Mouse (Mus musculus) stomach, embryonic 14.5 days (tissue): Measurements from ENCODE around the gene Commd4. TPM values are rescaled to one million over a fixed set of nuclear protein-coding genes. Genes with fewer than 3 reads are reported as not detected.
A peak's percentile ranks its signal among the peaks of the same experiment; 100 is the strongest.

ENCODE experiments used
- ATAC-seq: fragments of 200-750 bp; cut with Nextera tagmentation; 2 replicates; pipeline ENCODE4 v1.8.0; 2017; ENCODE audit warnings: low read depth, moderate TSS enrichment; ENCODE audit not compliant: insufficient number of reproducible peaks, insufficient read depth, low FRiP score
- H3K27ac ChIP-seq: fragments of 300-500 bp; sonication (generic); 2 replicates; pipeline ENCODE4 v1.5.1; 2014; ENCODE audit warnings: mild to moderate bottlenecking, low read length, moderate library complexity, mixed read lengths
- H3K27me3 ChIP-seq: fragments of 300-500 bp; sonication (generic); 2 replicates; pipeline ENCODE4 v1.6.1; 2014; ENCODE audit warnings: low read length, control low read depth, mixed read lengths; ENCODE audit not compliant: control insufficient read depth, insufficient read depth
- H3K36me3 ChIP-seq: fragments of 300-500 bp; sonication (generic); 2 replicates; pipeline ENCODE4 v1.6.1; 2014; ENCODE audit warnings: mild to moderate bottlenecking, control low read depth, low read length, moderate library complexity, mixed read lengths; ENCODE audit not compliant: control insufficient read depth, insufficient read depth
- H3K4me1 ChIP-seq: fragments of 300-500 bp; sonication (generic); 2 replicates; pipeline ENCODE4 v1.6.1; 2014; ENCODE audit warnings: low read length, control low read depth, mixed read lengths; ENCODE audit not compliant: control insufficient read depth, insufficient read depth
- H3K4me2 ChIP-seq: fragments of 300-500 bp; sonication (generic); replicated peaks from 2 replicates; pipeline ENCODE4 v1.6.1; 2014; ENCODE audit warnings: low read depth, low read length, control low read depth
- H3K4me3 ChIP-seq: fragments of 300-500 bp; sonication (generic); 2 replicates; pipeline ENCODE4 v1.5.1; 2014; ENCODE audit warnings: low read depth, low read length, control low read depth
- H3K9ac ChIP-seq: fragments of 300-500 bp; sonication (generic); replicated peaks from 2 replicates; pipeline ENCODE4 v1.6.1; 2014; ENCODE audit warnings: low read depth, mild to moderate bottlenecking, control low read depth, low read length, moderate library complexity, mixed read lengths
- H3K9me3 ChIP-seq: fragments of 300-500 bp; sonication (generic); 2 replicates; pipeline ENCODE4 v1.6.1; 2016; ENCODE audit warnings: low read depth, low read length, control low read depth; ENCODE audit not compliant: control insufficient read depth
- WGBS: fragments of 180-500 bp; shearing (Covaris S2); extraction: QIAGEN DNeasy Blood & Tissue Kit; methylation state at CpG from one replicate; pipeline ENCODE4 v1.1.7; 2014; 5-methylcytosine and 5-hydroxymethylcytosine counted together
- polyA plus RNA-seq: library from polyadenylated mRNA; unstranded; fragments of >200 nt; fragmentation: Nextera tagmentation; extraction: Ambion mirVana; gene quantifications from 2 replicates; pipeline ENCODE4 v1.2.1, GENCODE M21; 2014

Gene Commd4
- polyA plus RNA-seq, 1 experiment from 2014 or later, result 94.8 TPM

DNA sequence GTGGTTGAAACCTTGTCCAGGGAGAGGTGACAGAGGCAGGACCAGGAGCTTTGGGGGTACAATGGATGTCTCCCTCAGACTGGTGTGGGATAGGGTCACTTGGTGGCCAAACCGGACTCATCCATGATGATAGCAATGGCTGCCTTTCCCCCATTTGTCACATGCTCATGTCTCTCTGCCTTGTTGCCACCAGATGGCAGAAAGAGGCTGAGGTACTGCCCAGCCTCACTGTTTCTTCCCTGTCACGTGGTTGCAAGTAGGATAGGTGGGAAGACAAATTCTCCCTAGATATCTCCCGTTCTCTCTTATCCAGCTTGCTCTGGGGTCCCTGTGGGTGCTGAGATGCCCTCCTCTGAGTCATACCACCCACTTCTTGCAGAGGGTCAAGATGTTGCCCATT lies 4.4 kb upstream of the Commd4 start:
- H3K9ac ChIP-seq, result no peak overlapping the region
- no peak overlapping the region for H3K27ac ChIP-seq
- H3K4me3 ChIP-seq, result no peak overlapping the region
- H3K9me3 ChIP-seq, result no peaks in the 10 kb centered on the region
- H3K36me3 ChIP-seq, result no peaks in the 10 kb centered on the region
- peaks cover 3% of the 10 kb centered on the region; the same call in 1 of the 2 replicates for H3K4me1 ChIP-seq
- WGBS, result 19% methylated on average over 3 of the region's 3 CpGs
- H3K4me2 ChIP-seq, result no peak overlapping the region
- no peak for ATAC-seq
- no peaks in the 10 kb centered on the region for H3K27me3 ChIP-seq

DNA sequence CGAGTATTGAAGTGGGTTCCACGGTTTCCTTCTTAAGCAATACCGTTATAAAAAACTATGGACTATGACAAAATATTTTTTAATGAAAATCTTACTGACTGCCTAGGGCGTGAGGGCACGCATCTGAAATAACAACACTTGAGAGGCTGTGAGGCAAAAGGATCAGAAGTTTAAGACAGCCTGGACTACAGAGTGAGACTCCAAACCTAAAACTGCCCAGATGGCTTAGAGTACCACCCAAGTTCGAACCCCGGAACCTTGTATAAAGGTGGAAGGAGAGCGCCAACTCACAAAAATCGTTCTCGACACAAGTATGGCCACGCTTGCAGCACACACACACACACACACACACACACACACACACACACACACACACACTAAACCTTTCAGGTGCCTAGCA lies 375 bp upstream of the Commd4 start:
- WGBS, result 36% methylated on average over 11 of the region's 11 CpGs
- H3K27ac ChIP-seq, result no peak overlapping the region
- H3K36me3 ChIP-seq, result no peaks in the 10 kb centered on the region
- H3K4me3 ChIP-seq, result peak overlapping the region; percentile 71
- H3K4me2 ChIP-seq, result peak overlapping the region; percentile 93
- no peaks in the 10 kb centered on the region for H3K9me3 ChIP-seq
- ATAC-seq, result peak; percentile 16; the same call in 1 of the 2 replicates
- H3K9ac ChIP-seq, result no peak overlapping the region
- no peaks in the 10 kb centered on the region for H3K27me3 ChIP-seq
- H3K4me1 ChIP-seq, result peaks cover 6% of the 10 kb centered on the region; the same call in 1 of the 2 replicates

DNA sequence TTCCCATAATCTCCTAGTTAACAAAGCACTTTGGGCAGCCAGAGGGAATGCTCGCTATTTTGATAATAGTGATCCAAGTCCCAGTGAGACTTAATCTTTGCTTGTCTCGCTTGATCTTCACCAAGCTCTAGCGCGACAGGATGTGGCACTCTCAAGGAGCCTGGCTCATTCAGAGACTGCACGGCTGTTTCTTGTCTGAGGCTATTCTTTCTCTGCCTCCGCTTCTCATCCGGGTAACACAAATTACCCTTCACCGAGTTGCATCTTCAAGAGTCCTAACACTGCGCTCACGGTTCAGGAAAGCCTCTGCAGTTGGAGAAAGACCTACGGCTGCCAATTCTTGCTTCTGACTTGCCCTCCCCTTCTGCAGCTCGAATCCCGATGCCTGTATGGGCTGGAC lies 632 bp downstream of the Commd4 start:
- Histone ChIP-seq H3K36me3 (no peaks in the 10 kb centered on the region), H3K27ac (no peak overlapping the region), H3K4me1 (peaks cover 6% of the 10 kb centered on the region; the same call in 1 of the 2 replicates), H3K9ac (peak overlapping the region; percentile 23; the same call in 1 of the 2 replicates), H3K4me3 (peak overlapping the region; percentile 71), H3K9me3 (no peaks in the 10 kb centered on the region), H3K4me2 (peak overlapping the region; percentile 93), H3K27me3 (no peaks in the 10 kb centered on the region)
- WGBS, result 43% methylated on average over 13 of the region's 13 CpGs
- no peak for ATAC-seq

DNA sequence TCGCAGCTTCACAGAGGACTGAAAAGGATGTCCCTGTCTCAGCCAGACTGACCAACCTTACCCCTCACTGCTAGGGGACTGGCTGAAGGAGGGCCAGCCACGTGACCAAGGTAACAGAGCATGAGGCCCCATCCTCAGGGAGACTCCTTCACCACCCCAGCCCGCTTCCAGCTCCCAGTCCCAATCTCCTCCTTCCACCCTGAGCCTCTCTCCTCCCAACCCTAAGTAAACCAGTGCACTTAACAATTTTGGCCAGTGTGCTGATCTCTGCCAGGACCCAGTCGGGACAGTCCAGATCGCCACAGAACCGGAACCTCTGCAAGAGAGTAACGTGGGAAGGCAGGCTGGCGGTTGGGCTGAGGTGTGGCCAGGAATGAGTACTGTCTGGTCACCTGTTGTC lies 1.3 kb downstream of the Commd4 start:
- H3K27ac ChIP-seq, result no peak overlapping the region
- H3K9me3 ChIP-seq, result no peaks in the 10 kb centered on the region
- no peak overlapping the region for H3K9ac ChIP-seq
- H3K36me3 ChIP-seq, result no peaks in the 10 kb centered on the region
- peaks cover 6% of the 10 kb centered on the region; the same call in 1 of the 2 replicates for H3K4me1 ChIP-seq
- no peak overlapping the region for H3K4me3 ChIP-seq
- H3K27me3 ChIP-seq, result no peaks in the 10 kb centered on the region
- no peak for ATAC-seq
- peak overlapping the region; percentile 93; the same call in 1 of the 2 replicates for H3K4me2 ChIP-seq
- WGBS, result 83% methylated on average over 8 of the region's 8 CpGs

DNA sequence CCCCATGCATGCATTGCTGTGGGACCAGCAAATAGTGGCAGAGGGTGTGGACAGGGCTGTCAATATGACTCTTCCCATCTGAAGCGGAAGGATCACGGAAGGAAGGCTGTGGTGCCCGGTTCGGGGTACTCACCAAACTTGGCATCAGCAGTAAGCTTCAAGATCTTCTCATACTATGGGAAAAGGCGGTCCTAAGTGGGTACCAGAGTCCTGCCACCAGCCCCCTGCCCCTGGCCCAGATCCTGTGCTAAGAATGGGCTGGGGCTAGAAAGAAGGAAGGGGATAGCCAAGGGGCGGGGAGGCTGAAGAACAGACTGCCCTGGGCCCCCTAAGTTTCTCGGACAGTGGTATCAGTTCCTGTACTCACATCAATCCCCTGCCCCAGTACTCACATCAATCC lies 1.7 kb downstream of the Commd4 start:
- ATAC-seq, result no peak
- Histone ChIP-seq H3K4me3 (no peak overlapping the region), H3K27me3 (no peaks in the 10 kb centered on the region), H3K9ac (no peak overlapping the region), H3K4me1 (peaks cover 6% of the 10 kb centered on the region; the same call in 1 of the 2 replicates), H3K4me2 (no peak overlapping the region), H3K27ac (no peak overlapping the region), H3K9me3 (no peaks in the 10 kb centered on the region), H3K36me3 (no peaks in the 10 kb centered on the region)
- 95% methylated on average over 7 of the region's 7 CpGs for WGBS

DNA sequence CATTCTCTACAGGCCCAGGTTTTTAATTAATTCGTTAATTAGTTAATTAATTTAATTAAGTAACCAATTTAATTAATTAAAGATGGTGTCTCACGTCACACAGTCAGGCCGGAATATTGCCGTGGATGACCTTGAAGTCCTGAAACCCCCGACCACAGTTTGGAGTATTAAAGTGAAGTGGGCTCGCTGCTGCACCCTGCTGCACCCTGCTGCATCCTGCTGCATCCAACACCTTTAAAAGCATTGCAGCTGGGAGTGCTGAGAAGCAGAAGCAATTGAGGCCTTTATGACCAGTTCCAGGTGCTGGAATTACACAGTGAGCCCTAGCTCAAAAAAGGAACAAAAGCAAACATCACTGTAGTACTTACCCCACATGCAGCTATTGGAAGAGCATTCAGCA lies 5.8 kb downstream of the Commd4 start:
- H3K27me3 ChIP-seq, result no peaks in the 10 kb centered on the region
- no peak overlapping the region for H3K4me3 ChIP-seq
- no peaks in the 10 kb centered on the region for H3K36me3 ChIP-seq
- no peak for ATAC-seq
- no peak overlapping the region for H3K27ac ChIP-seq
- H3K9ac ChIP-seq, result no peak overlapping the region
- peaks cover 3% of the 10 kb centered on the region; the same call in 1 of the 2 replicates for H3K4me1 ChIP-seq
- H3K9me3 ChIP-seq, result no peaks in the 10 kb centered on the region
- 46% methylated on average over 6 of the region's 6 CpGs for WGBS
- no peak overlapping the region for H3K4me2 ChIP-seq

DNA sequence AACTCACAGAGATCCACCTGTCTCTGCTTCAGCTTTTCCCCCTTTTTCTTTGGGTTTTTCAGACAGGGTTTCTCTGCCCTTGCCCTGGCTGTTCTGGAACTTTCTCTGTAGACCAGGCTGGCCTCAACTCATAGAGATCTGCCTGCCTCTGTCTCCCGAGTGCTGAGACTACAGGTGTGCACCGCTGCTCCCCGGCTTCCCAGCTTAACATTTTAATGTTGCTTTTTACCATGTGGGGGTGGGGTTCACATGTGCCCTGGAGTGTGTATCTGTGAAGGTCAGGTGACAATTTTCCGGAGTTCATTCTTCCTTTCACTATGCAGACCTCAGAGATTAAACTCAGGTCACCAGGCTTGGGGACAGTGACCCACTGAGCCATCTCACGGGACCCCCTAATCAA lies 7.9 kb downstream of the Commd4 start:
- Histone ChIP-seq H3K27ac (no peak overlapping the region), H3K9me3 (no peaks in the 10 kb centered on the region), H3K4me1 (peaks cover 6% of the 10 kb centered on the region; the same call in 1 of the 2 replicates), H3K27me3 (no peaks in the 10 kb centered on the region), H3K36me3 (no peaks in the 10 kb centered on the region), H3K4me2 (no peak overlapping the region), H3K4me3 (no peak overlapping the region), H3K9ac (no peak overlapping the region)
- ATAC-seq, result no peak
- 81% methylated on average over 5 of the region's 5 CpGs for WGBS

DNA sequence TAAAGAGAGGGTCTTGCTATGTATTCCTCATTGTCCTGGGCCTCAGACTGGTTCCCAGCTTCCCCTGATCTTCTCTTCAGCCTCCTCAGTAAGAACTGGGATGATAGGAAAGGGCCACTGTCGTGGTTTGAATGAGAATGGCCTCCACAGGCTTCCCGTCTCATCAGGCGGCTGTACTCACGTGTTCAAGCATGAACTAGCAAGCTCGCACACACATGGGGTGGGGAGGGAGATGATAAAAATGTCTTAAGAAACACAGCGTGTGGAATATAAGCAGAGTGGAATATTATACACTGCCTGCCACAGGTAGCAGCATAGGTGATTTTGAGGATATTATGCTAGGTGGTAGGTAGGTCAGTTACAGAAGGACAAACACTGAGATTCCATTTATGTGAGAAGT lies 9.1 kb downstream of the Commd4 start:
- Histone ChIP-seq H3K36me3 (no peaks in the 10 kb centered on the region), H3K4me3 (peak overlapping the region; percentile 45; the same call in 1 of the 2 replicates), H3K9ac (peak overlapping the region; percentile 36; the same call in 1 of the 2 replicates), H3K27me3 (no peaks in the 10 kb centered on the region), H3K9me3 (no peaks in the 10 kb centered on the region), H3K4me2 (peak overlapping the region; percentile 69), H3K4me1 (peaks cover 6% of the 10 kb centered on the region; the same call in 1 of the 2 replicates), H3K27ac (peak overlapping the region; percentile 82; the same call in 1 of the 2 replicates)
- 71% methylated on average over 6 of the region's 6 CpGs for WGBS
- ATAC-seq, result no peak
